Mouse (Mus musculus) megakaryocyte, embryonic 14.5 days (primary cell): ENCODE measurements around the gene Zfp423. TPM values are rescaled to one million over a fixed set of nuclear protein-coding genes. Genes with fewer than 3 reads are reported as not detected.

ENCODE experiments used
- H3K27me3 ChIP-seq: replicated peaks from 2 replicates; pipeline ENCODE3; 2012; ENCODE audit warnings: inconsistent platforms
- H3K36me3 ChIP-seq: replicated peaks from 2 replicates; pipeline ENCODE3; 2012; ENCODE audit warnings: low read length, inconsistent platforms, mixed read lengths
- H3K4me1 ChIP-seq: 2 replicates; pipeline ENCODE4 v1.6.1; 2012; ENCODE audit warnings: inconsistent platforms
- H3K4me3 ChIP-seq: replicated peaks from 2 replicates; pipeline ENCODE3; 2012; ENCODE audit warnings: moderate library complexity, mild to moderate bottlenecking, inconsistent platforms
- H3K9me3 ChIP-seq: 2 replicates; pipeline ENCODE4 v1.6.1; 2012; ENCODE audit warnings: inconsistent platforms
- FLI1 ChIP-seq: IDR thresholded peaks from 2 replicates; pipeline ENCODE4 v1.6.1; 2012; ENCODE audit warnings: low read length, inconsistent platforms, mixed read lengths
- GATA1 ChIP-seq: IDR thresholded peaks from 3 replicates; pipeline ENCODE4 v1.6.1; 2012; ENCODE audit warnings: mixed read lengths, low read length, inconsistent platforms, borderline replicate concordance
- polyA plus RNA-seq: library from polyadenylated mRNA; stranded (reverse); fragments of >175 nt; gene quantifications from 2 replicates; pipeline ENCODE4 v1.2.3, GENCODE M21; 2012; ENCODE audit warnings: low replicate concordance; ENCODE audit not compliant: insufficient read depth

Gene Zfp423
- polyA plus RNA-seq, 1 experiment = not detected

- no peak for TF ChIP-seq FLI1
- no peak for TF ChIP-seq GATA1
- H3K36me3 ChIP-seq = no peaks in the 10 kb centered on the region
- no peak overlapping the region for H3K4me3 ChIP-seq
- H3K27me3 ChIP-seq = peaks cover 16% of the 10 kb centered on the region
- H3K4me1 ChIP-seq = peaks cover 53% of the 10 kb centered on the region
- H3K9me3 ChIP-seq = no peaks in the 10 kb centered on the region; the same call in 1 of the 2 replicates
These were observed 257.8 kb downstream of the Zfp423 start for GRCm38 (mm10) chr8:87701583-87701982.

- no peaks in the 10 kb centered on the region; the same call in 1 of the 2 replicates for H3K9me3 ChIP-seq
- TF ChIP-seq FLI1 = no peak
- TF ChIP-seq GATA1 = no peak
- H3K27me3 ChIP-seq = peaks cover 10% of the 10 kb centered on the region
- peaks cover 65% of the 10 kb centered on the region for H3K4me1 ChIP-seq
- no peak overlapping the region for H3K4me3 ChIP-seq
- H3K36me3 ChIP-seq = no peaks in the 10 kb centered on the region
These were observed 259.1 kb downstream of the Zfp423 start for GRCm38 (mm10) chr8:87700321-87700720.

- no peak overlapping the region for H3K4me3 ChIP-seq
- H3K9me3 ChIP-seq = no peaks in the 10 kb centered on the region; the same call in 1 of the 2 replicates
- H3K27me3 ChIP-seq = peaks cover 3% of the 10 kb centered on the region
- peaks cover 87% of the 10 kb centered on the region for H3K4me1 ChIP-seq
- H3K36me3 ChIP-seq = no peaks in the 10 kb centered on the region
- no peak for TF ChIP-seq GATA1
- no peak for TF ChIP-seq FLI1
These were observed 262.3 kb downstream of the Zfp423 start for GRCm38 (mm10) chr8:87697127-87697526.

- no peaks in the 10 kb centered on the region for H3K36me3 ChIP-seq
- H3K4me1 ChIP-seq = peaks cover 94% of the 10 kb centered on the region
- peak overlapping the region; percentile 73 for H3K4me3 ChIP-seq
- peaks cover 2% of the 10 kb centered on the region for H3K27me3 ChIP-seq
- TF ChIP-seq FLI1 = no peak
- TF ChIP-seq GATA1 = no peak; the same call in 2 of the 3 replicates
- no peaks in the 10 kb centered on the region; the same call in 1 of the 2 replicates for H3K9me3 ChIP-seq
These were observed 265.7 kb downstream of the Zfp423 start for GRCm38 (mm10) chr8:87693741-87694140.

- Histone ChIP-seq H3K9me3 (no peaks in the 10 kb centered on the region), H3K4me1 (peaks cover 99% of the 10 kb centered on the region), H3K36me3 (no peaks in the 10 kb centered on the region), H3K27me3 (peaks cover 4% of the 10 kb centered on the region), H3K4me3 (no peak overlapping the region)
- no peak for TF ChIP-seq GATA1
- TF ChIP-seq FLI1 = no peak
These were observed 269.0 kb downstream of the Zfp423 start for GRCm38 (mm10) chr8:87690100-87691095.

- H3K9me3 ChIP-seq = no peaks in the 10 kb centered on the region
- H3K36me3 ChIP-seq = no peaks in the 10 kb centered on the region
These were observed 270.2 kb downstream of the Zfp423 start for GRCm38 (mm10) chr8:87689192-87689591.

GRCm38 (mm10) chr8:87688348-87688747 is 271.0 kb downstream of the Zfp423 start:
- H3K36me3 ChIP-seq = no peaks in the 10 kb centered on the region
- TF ChIP-seq GATA1 (no peak), FLI1 (no peak)
- peaks cover 6% of the 10 kb centered on the region for H3K27me3 ChIP-seq
- peaks cover 99% of the 10 kb centered on the region for H3K4me1 ChIP-seq
- no peaks in the 10 kb centered on the region for H3K9me3 ChIP-seq
- no peak overlapping the region for H3K4me3 ChIP-seq

More at GRCm38 (mm10) chr8:87689192-87689591, 270.2 kb downstream of the Zfp423 start:
- Histone ChIP-seq H3K4me1 (peaks cover 99% of the 10 kb centered on the region), H3K4me3 (no peak overlapping the region), H3K27me3 (peaks cover 6% of the 10 kb centered on the region)
- TF ChIP-seq GATA1 = no peak
- no peak for TF ChIP-seq FLI1

- Histone ChIP-seq H3K36me3 (no peaks in the 10 kb centered on the region), H3K4me1 (peaks cover 98% of the 10 kb centered on the region), H3K27me3 (peaks cover 6% of the 10 kb centered on the region), H3K4me3 (no peak overlapping the region), H3K9me3 (no peaks in the 10 kb centered on the region)
- TF ChIP-seq GATA1 = no peak
- TF ChIP-seq FLI1 = no peak
These were observed 272.3 kb downstream of the Zfp423 start for GRCm38 (mm10) chr8:87686986-87687698.

GRCm38 (mm10) chr8:87686026-87686425 is 273.4 kb downstream of the Zfp423 start:
- no peaks in the 10 kb centered on the region for H3K9me3 ChIP-seq
- no peak overlapping the region for H3K4me3 ChIP-seq
- H3K27me3 ChIP-seq = peaks cover 4% of the 10 kb centered on the region
- no peaks in the 10 kb centered on the region for H3K36me3 ChIP-seq
- no peak for TF ChIP-seq GATA1
- TF ChIP-seq FLI1 = no peak
- peaks cover 98% of the 10 kb centered on the region for H3K4me1 ChIP-seq
